Mouse (Mus musculus) CH12F3 (cell line): Measurements from ENCODE around the gene Vegfd.

Experiments used
- in situ Hi-C: fragments of 300-500 bp; cut with MboI; formaldehyde crosslinking; loops from 2 replicates; pipeline ENCODE4 v1.14.3; 2020; ENCODE audit warnings: low sequenced_read_pairs

Gene Vegfd

GRCm38 (mm10) chrX:164419471-164419939 lies 46.3 kb downstream of the Vegfd start, which contains the start of gene Piga:
Gene Piga (plus strand): TSS chrX:164419787.
- in situ Hi-C loops: no loop called here

- in situ Hi-C loops: no loop called here
Measured at GRCm38 (mm10) chrX:164419955-164420354, 46.8 kb downstream of the Vegfd start.

DNA sequence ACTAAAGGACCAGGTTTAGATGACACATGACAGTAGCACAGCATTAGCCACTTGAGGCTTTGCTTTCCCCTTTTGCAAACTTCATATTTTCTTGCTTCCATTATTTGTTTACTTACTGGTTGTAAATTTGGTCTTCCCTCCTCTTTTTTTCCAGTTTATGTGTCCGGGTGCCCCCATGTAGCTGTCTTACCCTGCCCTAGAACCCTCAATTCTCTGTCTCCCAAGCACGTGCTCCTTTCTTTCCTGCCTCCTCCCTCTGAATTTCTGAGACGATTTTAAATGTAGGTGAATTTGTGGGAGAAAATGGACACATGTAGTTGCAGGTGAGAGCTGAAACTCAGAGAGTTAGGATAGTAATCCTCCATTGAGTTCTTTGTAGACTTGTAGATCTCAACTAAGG lies 47.3 kb downstream of the Vegfd start:
- in situ Hi-C loops: no loop called here

DNA sequence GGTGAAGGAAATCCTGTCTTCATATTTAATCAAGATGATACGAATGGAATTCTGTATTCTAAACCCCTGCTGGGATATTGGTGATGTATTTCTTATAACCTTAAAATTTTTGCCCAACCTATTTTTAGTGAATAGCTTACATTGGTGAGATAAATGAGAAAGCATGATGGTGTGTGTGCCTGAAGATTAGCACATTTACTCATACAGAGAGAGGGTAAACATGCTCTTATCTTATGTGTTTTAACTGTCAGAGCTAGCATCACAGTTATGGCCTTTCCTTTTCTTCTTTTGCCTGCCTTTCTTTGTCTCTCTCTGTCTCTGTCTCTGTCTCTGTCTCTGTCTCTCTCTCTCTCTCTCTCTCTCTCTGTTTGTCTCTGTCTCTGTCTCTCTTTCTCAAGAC lies 51.6 kb downstream of the Vegfd start:
- in situ Hi-C loops: no loop called here

DNA sequence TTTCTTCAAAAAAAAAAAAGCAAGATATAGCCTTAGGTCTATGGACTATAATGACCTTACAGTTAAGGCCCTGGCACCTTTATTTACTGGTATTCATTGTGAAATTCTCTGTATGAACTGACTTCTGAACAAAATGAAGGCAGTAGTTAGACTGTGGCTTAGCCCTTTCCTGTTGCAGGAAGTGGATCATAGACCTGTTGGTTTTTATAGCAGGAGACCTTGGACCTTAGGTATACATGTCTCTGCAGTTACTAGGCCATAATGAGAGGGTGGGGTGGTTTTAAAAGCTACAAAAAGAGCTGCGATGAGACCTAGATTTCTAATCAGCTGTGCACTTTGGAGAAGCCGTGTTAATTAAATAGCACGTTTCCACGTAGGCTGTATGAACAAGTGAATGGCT lies 54.1 kb downstream of the Vegfd start:
- in situ Hi-C loops: no loop called here

- in situ Hi-C loops: no loop called here
Measured at GRCm38 (mm10) chrX:164428224-164428623, 55.0 kb downstream of the Vegfd start.

DNA sequence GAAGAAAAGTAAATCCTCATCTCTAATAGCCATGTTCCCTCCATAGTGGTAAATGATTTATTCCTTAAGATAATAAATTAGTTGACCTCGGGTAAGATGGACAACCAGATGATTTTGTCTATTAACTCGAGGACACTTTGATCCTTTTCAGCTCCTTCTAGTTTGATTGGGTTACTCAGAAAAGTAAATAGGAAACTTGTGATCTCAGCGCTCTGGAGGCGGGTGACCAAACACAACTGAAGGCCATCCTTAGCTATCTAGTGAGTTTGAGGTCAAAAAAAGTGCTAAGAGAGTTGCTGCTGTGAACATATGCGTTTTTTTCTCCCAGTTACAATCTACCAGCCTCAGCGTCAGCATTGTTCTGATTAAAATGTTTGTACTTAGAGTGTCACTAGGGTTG lies 57.4 kb downstream of the Vegfd start:
- in situ Hi-C loops: no loop called here

- in situ Hi-C loops: no loop called here
Measured at GRCm38 (mm10) chrX:164431133-164431532, 58.0 kb downstream of the Vegfd start.

DNA sequence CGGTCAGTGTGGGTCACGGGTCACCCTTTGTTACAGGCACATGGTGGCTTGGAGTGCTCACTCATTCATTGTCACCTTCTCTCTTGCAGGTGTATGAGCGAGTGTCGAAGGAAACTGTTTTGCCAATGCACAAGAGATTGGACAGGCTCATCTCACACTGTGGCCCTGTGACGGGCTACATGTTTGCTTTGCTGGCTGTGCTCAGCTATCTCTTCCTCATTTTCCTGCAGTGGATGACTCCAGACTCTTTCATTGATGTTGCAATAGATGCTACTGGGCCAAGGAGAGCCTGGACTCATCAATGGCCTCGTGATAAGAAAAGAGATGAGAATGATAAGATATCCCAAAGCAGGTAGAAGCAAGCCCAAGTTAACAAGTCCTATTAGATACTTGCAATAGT lies 58.4 kb downstream of the Vegfd start:
- in situ Hi-C loops: no loop called here

GRCm38 (mm10) chrX:164432682-164433081 lies 59.5 kb downstream of the Vegfd start:
- in situ Hi-C loops: no loop called here

DNA sequence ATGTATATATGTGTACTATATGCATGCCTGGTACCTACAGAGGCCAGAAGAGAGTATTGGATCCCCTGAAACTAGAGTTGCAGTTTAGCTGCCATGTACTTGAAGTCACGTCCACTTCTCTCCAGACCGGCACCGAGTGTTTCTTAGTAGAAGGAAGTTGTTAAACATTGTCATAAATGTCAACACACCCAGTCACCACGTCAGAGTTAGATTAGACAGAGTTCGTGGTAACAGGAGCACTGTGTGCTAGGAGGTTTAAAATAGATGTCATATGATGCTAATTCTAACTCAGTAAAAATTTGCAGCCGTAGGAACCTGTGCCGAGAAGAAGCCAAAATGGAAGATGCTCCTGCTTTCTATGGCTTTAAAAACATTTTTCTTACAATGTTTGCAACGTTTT lies 63.5 kb downstream of the Vegfd start, which contains the start of gene Asb11:
Asb11 (plus strand) TSS at position 286 of the 400 bp plus-strand sequence.
- in situ Hi-C loops: no loop called here

- in situ Hi-C loops: no loop called here
Measured at GRCm38 (mm10) chrX:164439462-164439861, 66.3 kb downstream of the Vegfd start.

- in situ Hi-C loops: no loop called here
Measured at GRCm38 (mm10) chrX:164440140-164440539, 67.0 kb downstream of the Vegfd start.

GRCm38 (mm10) chrX:164440703-164441102 lies 67.5 kb downstream of the Vegfd start:
- in situ Hi-C loops: no loop called here

DNA sequence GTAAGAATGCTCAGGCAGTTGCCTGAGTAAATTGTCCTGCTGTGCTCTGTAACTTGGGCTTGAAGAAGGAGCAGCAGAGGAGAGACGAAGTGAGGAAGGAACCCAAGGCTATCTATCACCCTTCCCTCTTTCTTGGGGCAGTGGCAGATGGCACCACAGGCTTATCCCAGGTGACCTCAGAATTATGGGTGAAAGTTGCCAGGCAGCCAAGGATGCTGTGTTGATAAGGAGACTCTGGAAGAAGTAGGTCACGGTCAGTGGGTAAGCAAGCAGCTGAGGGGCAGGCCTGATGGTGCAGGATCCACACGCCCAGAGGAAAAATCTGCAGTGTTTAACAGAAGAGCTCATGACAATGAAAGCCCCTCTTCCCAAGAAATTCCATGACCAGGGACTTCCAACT lies 68.1 kb downstream of the Vegfd start:
- in situ Hi-C loops: no loop called here

GRCm38 (mm10) chrX:164445601-164446000 lies 72.4 kb downstream of the Vegfd start:
- in situ Hi-C loops: no loop called here

- in situ Hi-C loops: no loop called here
Measured at GRCm38 (mm10) chrX:164446106-164446551, 73.0 kb downstream of the Vegfd start.

DNA sequence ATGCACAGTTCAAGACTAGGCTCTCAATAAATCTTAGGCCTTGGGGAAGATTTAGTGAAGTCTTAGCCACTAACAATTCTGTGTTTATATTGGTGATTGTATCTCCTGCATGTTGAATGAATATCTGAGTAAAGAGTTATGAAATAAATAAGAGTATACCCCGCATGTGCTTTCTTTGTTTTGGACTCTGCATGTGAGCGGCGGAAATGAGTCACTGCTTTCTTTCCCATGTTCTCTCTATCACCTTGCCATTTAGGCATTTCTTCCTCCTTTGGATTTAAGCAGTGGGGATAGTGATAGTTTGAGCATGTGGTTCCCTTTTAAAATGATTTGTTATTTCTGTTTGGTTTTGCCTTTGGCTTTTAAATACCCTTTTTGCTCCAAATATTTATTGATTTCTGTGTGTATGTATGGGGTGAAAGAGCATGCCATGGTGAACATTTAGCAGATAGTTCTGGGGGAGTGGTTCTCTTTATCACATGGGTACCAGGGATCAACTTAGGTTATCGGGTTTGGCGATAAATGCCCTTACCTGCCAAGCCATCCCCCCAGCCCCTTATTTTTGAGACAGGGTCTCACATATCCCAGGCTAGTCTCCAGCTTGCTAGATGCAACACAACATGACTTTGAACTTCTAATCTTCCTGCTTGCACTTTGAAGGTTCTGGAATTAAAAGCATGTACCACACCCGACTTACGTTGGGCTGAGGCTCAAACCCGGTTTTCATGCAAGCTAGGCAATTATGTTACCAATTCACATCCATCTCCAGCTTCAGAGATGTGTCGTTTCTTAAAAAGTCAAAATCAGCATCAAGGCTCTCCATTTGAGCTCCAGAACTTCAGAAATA lies 73.9 kb downstream of the Vegfd start:
- in situ Hi-C loops: no loop called here

- in situ Hi-C loops: no loop called here
Measured at GRCm38 (mm10) chrX:164447682-164448071, 74.5 kb downstream of the Vegfd start.

DNA sequence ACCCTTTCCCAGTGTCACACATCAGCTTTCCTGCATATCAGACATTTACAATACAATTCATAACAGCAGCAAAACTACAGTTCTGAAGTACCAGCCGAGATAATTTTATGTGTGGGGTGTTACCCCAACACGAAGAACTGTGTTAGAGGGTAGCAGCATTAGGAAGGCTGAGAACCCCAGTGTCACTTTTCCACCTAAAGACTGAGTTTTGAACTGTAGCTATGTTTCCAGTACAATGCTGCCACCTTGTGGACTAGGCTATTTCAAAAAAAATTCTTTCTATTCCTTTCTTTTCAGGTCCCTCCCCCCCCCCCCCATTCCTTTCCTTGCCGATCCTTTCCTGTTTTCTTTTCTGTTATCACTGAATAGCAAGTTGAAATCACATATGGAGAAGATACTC lies 76.0 kb downstream of the Vegfd start:
- in situ Hi-C loops: no loop called here
